Mouse (Mus musculus) heart, embryonic 11.5 days (tissue): ENCODE measurements around the gene Btn2a2. TPM values are rescaled to one million over a fixed set of nuclear protein-coding genes. Genes with fewer than 3 reads are reported as not detected.

Experiments used
- ATAC-seq: fragments of 200-750 bp; cut with Nextera tagmentation; replicated peaks from 2 replicates; pipeline ENCODE4 v1.8.0; 2017; ENCODE audit warnings: moderate library complexity; ENCODE audit not compliant: insufficient number of reproducible peaks, low FRiP score, low TSS enrichment
- H3K27ac ChIP-seq: fragments of 300-500 bp; sonication (generic); 2 replicates; pipeline ENCODE4 v1.5.1; 2014; ENCODE audit warnings: mild to moderate bottlenecking, low read depth, low read length
- H3K27me3 ChIP-seq: fragments of 300-500 bp; sonication (generic); 2 replicates; pipeline ENCODE4 v1.6.1; 2014; ENCODE audit warnings: mild to moderate bottlenecking, low read length, mixed read lengths; ENCODE audit not compliant: control insufficient read depth, insufficient read depth
- H3K36me3 ChIP-seq: fragments of 300-500 bp; sonication (generic); 2 replicates; pipeline ENCODE4 v1.6.1; 2014; ENCODE audit warnings: mild to moderate bottlenecking, low read length, moderate library complexity, mixed read lengths; ENCODE audit not compliant: control insufficient read depth, insufficient read depth
- H3K4me1 ChIP-seq: fragments of 300-500 bp; sonication (generic); 2 replicates; pipeline ENCODE4 v1.6.1; 2014; ENCODE audit warnings: low read length; ENCODE audit not compliant: control insufficient read depth, insufficient read depth
- H3K4me2 ChIP-seq: fragments of 300-500 bp; sonication (generic); 2 replicates; pipeline ENCODE4 v1.6.1; 2014; ENCODE audit warnings: mild to moderate bottlenecking, moderate library complexity
- H3K4me3 ChIP-seq: fragments of 300-500 bp; sonication (generic); 2 replicates; pipeline ENCODE4 v1.5.1; 2014; ENCODE audit warnings: low read depth, low read length
- H3K9ac ChIP-seq: fragments of 300-500 bp; sonication (generic); 2 replicates; pipeline ENCODE4 v1.6.1; 2014; ENCODE audit warnings: mild to moderate bottlenecking, low read depth, low read length, moderate library complexity
- H3K9me3 ChIP-seq: fragments of 300-500 bp; sonication (generic); replicated peaks from 2 replicates; pipeline ENCODE4 v1.6.1; 2016; ENCODE audit warnings: low read length; ENCODE audit not compliant: control insufficient read depth
- whole genome bisulfite sequencing: fragments of 180-500 bp; shearing (Covaris S2); extraction: QIAGEN DNeasy Blood & Tissue Kit; methylation state at CpG from one replicate; pipeline ENCODE4 v1.1.7; 2014; ENCODE audit not compliant: insufficient replicate concordance; 5-methylcytosine and 5-hydroxymethylcytosine counted together
- polyA plus RNA-seq: library from polyadenylated mRNA; unstranded; fragments of >200 nt; fragmentation: Nextera tagmentation; extraction: Ambion mirVana; gene quantifications from 2 replicates; pipeline ENCODE4 v1.2.1, GENCODE M21; 2014

Btn2a2 gene
- polyA plus RNA-seq, 1 experiment from 2014 or later: 0.59 TPM

DNA sequence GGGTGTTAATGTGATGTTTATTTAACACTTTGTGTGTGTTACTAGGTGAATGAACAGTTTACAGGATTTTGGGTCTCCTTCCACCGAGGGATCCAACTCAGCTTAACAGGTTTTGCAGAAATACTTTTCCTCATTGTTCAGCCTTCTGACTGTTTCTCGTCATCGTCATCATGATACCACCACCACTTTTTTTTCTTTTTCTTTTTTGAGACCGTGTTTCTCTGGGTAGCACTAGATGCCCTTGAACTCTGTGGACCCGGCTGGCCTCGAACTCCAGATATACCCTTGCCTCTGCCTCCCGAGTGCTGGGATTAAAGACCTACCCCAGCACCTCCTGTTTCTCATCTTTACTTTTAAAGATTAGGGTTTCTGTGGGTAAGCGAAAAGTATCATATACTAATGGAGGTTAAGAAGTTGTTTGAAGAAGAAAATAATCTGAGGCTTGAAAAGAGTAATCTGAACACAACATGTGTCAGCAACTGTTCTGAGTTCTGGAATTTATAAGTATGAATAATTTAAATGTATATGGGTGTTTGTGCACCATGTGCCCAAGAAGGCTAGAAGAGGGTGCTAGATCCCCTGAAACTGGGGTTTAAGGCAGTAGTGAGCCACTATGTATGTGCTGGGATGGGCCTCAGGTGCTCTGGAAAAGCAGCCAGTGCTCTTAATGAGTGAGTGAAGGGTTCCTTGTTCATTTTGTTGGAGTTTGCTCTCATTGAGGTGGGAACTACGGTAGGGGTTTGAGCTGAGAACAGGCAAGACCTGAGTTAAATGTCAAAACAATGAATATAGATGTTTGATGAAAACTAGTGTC lies 43.8 kb upstream of the Btn2a2 start:
- peak overlapping the region; percentile 90 for H3K9ac ChIP-seq
- no peak for ATAC-seq
- H3K36me3 ChIP-seq: no peaks in the 10 kb centered on the region
- H3K4me1 ChIP-seq: peaks cover 15% of the 10 kb centered on the region
- H3K27me3 ChIP-seq: no peaks in the 10 kb centered on the region
- peak overlapping the region; percentile 98 for H3K27ac ChIP-seq
- H3K9me3 ChIP-seq: no peaks in the 10 kb centered on the region
- H3K4me3 ChIP-seq: peak overlapping the region; percentile 57
- peak overlapping the region; percentile 65 for H3K4me2 ChIP-seq
- 20% methylated on average over 9 of the region's 9 CpGs for WGBS

- no peaks in the 10 kb centered on the region for H3K9me3 ChIP-seq
- H3K27ac ChIP-seq: peak within 1 kb of the TSS; percentile 98
- peak within 1 kb of the TSS; percentile 57 for H3K4me3 ChIP-seq
- no peaks in the 10 kb centered on the region for H3K27me3 ChIP-seq
- peak within 1 kb of the TSS; percentile 90 for H3K9ac ChIP-seq
- H3K36me3 ChIP-seq: no peaks in the 10 kb centered on the region
- under 1% methylated on average over 55 of the region's 70 CpGs for WGBS
- peak; percentile 81 for ATAC-seq
- peak within 1 kb of the TSS; percentile 65 for H3K4me2 ChIP-seq
- H3K4me1 ChIP-seq: peaks cover 12% of the 10 kb centered on the region
Observed at GRCm38 (mm10) chr13:23530901-23531875, 42.5 kb upstream of the Btn2a2 start, which contains the start of gene Hist1h4h. Gene Hist1h4h (plus strand): TSS chr13:23531050.

GRCm38 (mm10) chr13:23530181-23530900 lies 41.7 kb upstream of the Btn2a2 start:
- Histone ChIP-seq H3K4me3 (peak overlapping the region; percentile 57), H3K27ac (peak overlapping the region; percentile 98), H3K9me3 (no peaks in the 10 kb centered on the region), H3K4me2 (peak overlapping the region; percentile 65), H3K27me3 (no peaks in the 10 kb centered on the region), H3K4me1 (peaks cover 12% of the 10 kb centered on the region), H3K9ac (peak overlapping the region; percentile 90), H3K36me3 (no peaks in the 10 kb centered on the region)
- no peak for ATAC-seq
- WGBS: under 1% methylated on average over 20 of the region's 20 CpGs

DNA sequence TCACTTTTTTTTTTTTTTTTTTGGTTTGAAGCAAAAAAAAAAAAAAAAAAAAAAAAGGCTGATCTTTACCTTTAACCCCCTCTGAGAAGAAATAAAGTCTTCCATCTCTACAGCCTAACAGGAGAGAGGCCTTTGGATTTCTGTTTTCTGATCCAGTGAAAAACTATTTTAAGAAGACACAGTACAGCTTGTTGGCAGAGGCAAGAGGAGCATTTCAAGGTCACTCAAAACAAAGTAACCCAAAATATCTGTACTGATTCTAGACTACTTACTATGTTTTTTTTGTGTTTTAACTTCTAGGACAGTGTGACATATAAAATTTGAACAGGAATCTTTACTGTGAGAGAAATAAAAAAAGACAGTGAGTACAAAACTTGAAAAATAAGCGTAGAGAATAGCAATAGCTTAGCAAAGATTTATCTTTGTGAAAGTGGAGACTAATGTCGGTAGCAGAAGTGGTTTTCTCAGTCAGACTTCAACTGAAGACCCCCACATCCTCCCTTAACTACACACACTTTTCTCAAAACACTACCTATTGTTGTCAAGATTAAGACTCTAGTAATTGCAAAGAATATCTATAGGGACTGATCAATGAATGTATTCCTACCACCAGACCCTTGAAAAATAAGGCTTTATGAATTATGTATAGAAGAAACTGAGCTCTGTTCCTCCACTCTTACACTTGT lies 41.0 kb upstream of the Btn2a2 start:
- Histone ChIP-seq H3K27ac (peak overlapping the region; percentile 98), H3K4me1 (peaks cover 14% of the 10 kb centered on the region), H3K9ac (peak overlapping the region; percentile 90), H3K36me3 (no peaks in the 10 kb centered on the region), H3K4me2 (peak overlapping the region; percentile 65), H3K27me3 (no peaks in the 10 kb centered on the region), H3K4me3 (peak overlapping the region; percentile 57), H3K9me3 (no peaks in the 10 kb centered on the region)
- 27% methylated on average over 2 of the region's 2 CpGs for WGBS
- no peak for ATAC-seq

DNA sequence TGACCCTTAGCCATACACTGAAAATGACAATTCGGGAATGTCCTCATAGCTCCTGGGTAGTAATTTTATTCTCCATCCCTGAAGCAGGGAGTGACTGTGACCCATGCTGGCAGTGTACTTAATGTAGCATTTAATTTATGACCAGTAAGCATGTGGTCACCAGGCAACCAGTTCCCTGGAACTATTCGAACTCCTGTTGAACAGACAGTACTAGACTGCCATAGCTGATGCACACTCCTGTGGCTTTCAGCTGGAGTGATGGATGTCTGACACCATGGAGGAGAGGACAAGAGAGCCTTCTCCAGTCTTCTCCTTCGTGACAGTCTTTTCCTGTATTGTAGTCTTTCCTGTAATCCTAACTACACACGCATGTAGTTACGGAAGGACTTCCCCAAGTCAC lies 40.3 kb upstream of the Btn2a2 start:
- Histone ChIP-seq H3K27ac (no peak overlapping the region), H3K4me3 (no peak overlapping the region)
- no peak for ATAC-seq

GRCm38 (mm10) chr13:23526312-23526711 lies 37.7 kb upstream of the Btn2a2 start:
- H3K4me1 ChIP-seq: peaks cover 6% of the 10 kb centered on the region
- H3K27me3 ChIP-seq: no peaks in the 10 kb centered on the region
- H3K27ac ChIP-seq: no peak overlapping the region
- ATAC-seq: 0 out of 2 replicates have a peak, but pooled peaks have one; percentile 31
- no peaks in the 10 kb centered on the region for H3K36me3 ChIP-seq
- under 1% methylated on average over 17 of the region's 17 CpGs for WGBS
- H3K4me2 ChIP-seq: peak overlapping the region; percentile 68
- no peaks in the 10 kb centered on the region for H3K9me3 ChIP-seq
- peak overlapping the region; percentile 56 for H3K4me3 ChIP-seq
- peak overlapping the region; percentile 61 for H3K9ac ChIP-seq

More for the DNA sequence above, 40.3 kb upstream of the Btn2a2 start:
- H3K9me3 ChIP-seq: no peaks in the 10 kb centered on the region
- no peaks in the 10 kb centered on the region for H3K27me3 ChIP-seq
- H3K9ac ChIP-seq: no peak overlapping the region
- peak overlapping the region; percentile 33; the same call in 1 of the 2 replicates for H3K4me2 ChIP-seq
- H3K36me3 ChIP-seq: no peaks in the 10 kb centered on the region
- 84% methylated on average over 5 of the region's 5 CpGs for WGBS
- H3K4me1 ChIP-seq: peaks cover 12% of the 10 kb centered on the region

GRCm38 (mm10) chr13:23525901-23526300 lies 37.2 kb upstream of the Btn2a2 start:
- H3K4me1 ChIP-seq: peaks cover 6% of the 10 kb centered on the region
- no peak overlapping the region for H3K27ac ChIP-seq
- no peak for ATAC-seq
- H3K36me3 ChIP-seq: no peaks in the 10 kb centered on the region
- H3K4me3 ChIP-seq: peak overlapping the region; percentile 56
- peak overlapping the region; percentile 61 for H3K9ac ChIP-seq
- H3K27me3 ChIP-seq: no peaks in the 10 kb centered on the region
- no peaks in the 10 kb centered on the region for H3K9me3 ChIP-seq
- peak overlapping the region; percentile 68 for H3K4me2 ChIP-seq
- whole genome bisulfite sequencing: under 1% methylated on average over 10 of the region's 10 CpGs
